Mouse (Mus musculus) urinary bladder, postnatal 25 days (tissue): ENCODE measurements at regions not wholly inside any gene's neighbourhood (a gene's known extent, or its start where the extent isn't known, plus 50 kb on each side); places are given as distances from the start of the nearest gene placed in this dataset.

Source experiments
- DNase-seq: peaks from one replicate; pipeline ENCODE4 v3.0.0; 2022; ENCODE audit warnings: low spot score

GRCm38 (mm10) chr3:136611682-136612081, 58.2 kb upstream of the Ppp3ca start:
- no peak for DNase-seq

- DNase-seq, result no peak
Measured at GRCm38 (mm10) chr3:136610556-136610924, 59.4 kb upstream of the Ppp3ca start.

- DNase-seq, result peak; percentile 5
Measured at GRCm38 (mm10) chr3:136609855-136610555, 59.9 kb upstream of the Ppp3ca start.

GRCm38 (mm10) chr3:136601706-136602105, 68.2 kb upstream of the Ppp3ca start:
- no peak for DNase-seq

GRCm38 (mm10) chr3:136583937-136584336, 86.0 kb upstream of the Ppp3ca start:
- no peak for DNase-seq

- no peak for DNase-seq
Measured at GRCm38 (mm10) chr3:136578016-136578415, 91.9 kb upstream of the Ppp3ca start.

- DNase-seq, result no peak
Measured at GRCm38 (mm10) chr3:136570517-136570916, 99.4 kb upstream of the Ppp3ca start.

GRCm38 (mm10) chr3:136556488-136556887, 113.4 kb upstream of the Ppp3ca start:
- no peak for DNase-seq

GRCm38 (mm10) chr3:136549471-136549870, 120.5 kb upstream of the Ppp3ca start:
- DNase-seq, result no peak

GRCm38 (mm10) chr3:136531604-136532003, 138.3 kb upstream of the Ppp3ca start:
- no peak for DNase-seq

- no peak for DNase-seq
Measured at GRCm38 (mm10) chr3:136508575-136508974, 161.3 kb upstream of the Ppp3ca start.

- DNase-seq, result no peak
Measured at GRCm38 (mm10) chr3:136507070-136507469, 162.9 kb upstream of the Ppp3ca start.

- no peak for DNase-seq
Measured at GRCm38 (mm10) chr3:136494831-136495230, 169.0 kb upstream of the Bank1 start.

- no peak for DNase-seq
Measured at GRCm38 (mm10) chr3:136491683-136492082, 165.8 kb upstream of the Bank1 start.

GRCm38 (mm10) chr3:136471693-136472092, 145.8 kb upstream of the Bank1 start:
- no peak for DNase-seq

- no peak for DNase-seq
Measured at GRCm38 (mm10) chr3:136462747-136463146, 136.9 kb upstream of the Bank1 start.

GRCm38 (mm10) chr3:136456471-136457117, 130.7 kb upstream of the Bank1 start:
- no peak for DNase-seq

- no peak for DNase-seq
Measured at GRCm38 (mm10) chr3:136455651-136456470, 130.0 kb upstream of the Bank1 start.

- DNase-seq, result no peak
Measured at GRCm38 (mm10) chr3:136454967-136455366, 129.1 kb upstream of the Bank1 start.

- no peak for DNase-seq
Measured at GRCm38 (mm10) chr3:136450986-136451774, 125.3 kb upstream of the Bank1 start.

- DNase-seq, result no peak
Measured at GRCm38 (mm10) chr3:136450361-136450895, 124.6 kb upstream of the Bank1 start.

- no peak for DNase-seq
Measured at GRCm38 (mm10) chr3:136449364-136449763, 123.5 kb upstream of the Bank1 start.
